Mouse (Mus musculus) mouse trophoblast stem cell (cell line): ENCODE results near the gene Syt17.
"Not testable (repeated sequence)": the region's sequence is repeated elsewhere in the genome, so short reads cannot be mapped to it uniquely, and the experiment has no call there.

Experiments used
- in situ Hi-C, 2 experiments: fragments of 300-500 bp; cut with MseI, MboI; formaldehyde crosslinking; loops; 2 replicates in 1 of 2; 3 replicates in 1 of 2; pipeline ENCODE4 v1.15.1; 2025

The Syt17 gene

GRCm38 (mm10) chr7:118380996-118381395, 67.0 kb downstream of the Syt17 start:
- in situ Hi-C loops: no loop called here

- in situ Hi-C loops: no loop called here
Observed at GRCm38 (mm10) chr7:118380056-118380455, 68.0 kb downstream of the Syt17 start.

GRCm38 (mm10) chr7:118376590-118376989, 71.4 kb downstream of the Syt17 start:
- in situ Hi-C loops: no loop called here

GRCm38 (mm10) chr7:118375341-118375740, 72.7 kb downstream of the Syt17 start:
- in situ Hi-C loops: no loop called here

DNA sequence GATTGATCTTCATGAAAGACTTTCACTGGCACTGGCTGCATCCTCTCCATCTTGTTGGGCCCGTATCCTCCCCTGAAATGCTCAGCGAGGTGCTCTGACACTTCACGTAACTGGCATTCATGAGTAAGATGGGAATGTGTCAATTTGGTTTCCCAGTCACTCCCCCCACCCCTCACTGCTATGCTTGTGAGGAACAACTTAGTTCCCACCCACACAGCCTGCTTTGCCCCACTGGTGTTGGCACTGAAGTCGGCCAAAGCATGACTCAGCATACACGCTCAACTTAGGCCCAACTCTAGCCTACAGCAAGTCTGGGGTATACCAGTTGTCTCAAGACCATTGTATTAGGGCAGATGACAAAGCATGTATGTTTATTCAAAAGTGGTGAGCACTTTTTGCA, 76.7 kb downstream of the Syt17 start:
- in situ Hi-C loops: no loop called here

DNA sequence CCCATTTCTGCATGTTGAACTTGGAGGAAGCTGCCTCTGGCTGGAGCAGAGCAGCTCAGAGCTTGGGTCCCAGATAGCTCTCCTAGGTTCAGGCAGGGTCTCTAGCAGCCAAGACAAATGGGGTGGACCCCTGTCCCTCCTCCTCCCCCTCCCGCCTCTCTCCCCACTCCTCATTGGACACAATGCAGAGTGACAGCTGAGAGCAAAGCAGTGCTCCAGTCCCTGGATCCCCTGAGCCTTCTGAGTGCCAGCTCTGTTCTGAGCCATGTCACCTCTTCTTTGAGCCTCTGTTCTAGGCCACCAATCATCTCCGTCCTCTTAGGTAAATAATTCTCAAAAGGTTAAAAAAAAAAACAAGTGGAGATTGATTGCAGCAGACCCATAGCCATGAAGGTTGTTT, 78.3 kb downstream of the Syt17 start:
- in situ Hi-C loops: no loop called here

DNA sequence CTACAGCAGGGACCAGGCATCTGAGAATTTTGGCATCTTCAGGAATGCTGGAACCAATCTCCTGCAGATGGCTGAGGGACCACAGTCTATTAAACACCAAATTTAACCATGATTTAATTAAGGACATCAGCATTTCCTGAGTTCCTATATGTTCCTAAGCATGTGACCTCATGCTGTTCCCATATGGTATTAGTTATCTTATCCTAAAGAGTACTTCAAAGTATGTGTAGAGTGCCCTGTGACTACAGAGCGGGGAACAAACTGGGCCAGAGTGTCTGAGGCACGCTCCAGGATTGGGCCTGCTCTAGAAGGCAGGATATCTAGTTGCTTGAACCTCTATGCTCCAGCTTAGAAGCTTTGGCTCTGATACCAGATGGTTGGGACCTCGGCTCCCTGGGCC, 82.1 kb downstream of the Syt17 start:
- in situ Hi-C loops: no loop called here

DNA sequence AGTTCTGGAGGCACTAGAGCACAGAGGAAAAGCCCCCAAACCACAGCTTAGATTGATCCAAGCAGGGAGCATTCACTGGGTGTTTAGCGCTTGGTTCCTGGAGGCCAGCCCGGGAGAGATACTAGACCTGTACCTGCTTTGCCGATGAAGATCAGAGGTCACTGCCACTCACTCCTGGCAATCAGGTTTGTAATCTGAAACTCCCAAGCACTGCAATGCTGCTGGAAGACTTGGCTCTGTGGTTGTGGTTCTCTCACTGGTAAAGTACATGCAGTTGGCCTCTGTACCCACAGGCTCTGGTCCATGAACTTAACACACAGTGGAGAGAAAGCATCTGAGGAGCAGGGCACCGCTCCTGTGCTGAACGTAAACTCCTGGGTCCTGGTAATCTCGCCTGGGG, 82.8 kb downstream of the Syt17 start:
- in situ Hi-C loops: no loop called here

GRCm38 (mm10) chr7:118364353-118365007, 83.5 kb downstream of the Syt17 start:
- in situ Hi-C loops: no loop called here

- in situ Hi-C loops: no loop called here
Observed at GRCm38 (mm10) chr7:118363587-118364233, 84.3 kb downstream of the Syt17 start.

GRCm38 (mm10) chr7:118362931-118363330, 85.1 kb downstream of the Syt17 start:
- in situ Hi-C loops: no loop called here

DNA sequence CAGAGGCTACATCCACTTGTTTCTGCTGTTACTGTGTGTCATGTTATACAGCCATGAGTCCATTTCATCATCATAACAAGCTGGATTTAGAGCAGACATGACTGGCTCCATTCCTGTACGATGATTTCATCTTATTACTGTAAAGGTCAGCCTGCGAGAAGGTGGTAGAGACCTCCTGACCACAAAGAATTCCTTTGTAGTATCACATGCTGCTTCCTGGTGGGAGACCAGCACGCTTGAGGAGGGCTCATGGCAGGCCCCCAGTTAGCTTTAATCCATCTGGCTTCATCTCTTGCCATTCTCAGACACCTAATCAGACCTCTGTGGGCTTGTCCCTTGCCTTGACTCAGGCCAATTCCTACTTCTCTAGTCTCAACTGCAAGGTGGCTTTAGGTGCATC, 85.8 kb downstream of the Syt17 start:
- in situ Hi-C loops: no loop called here

- in situ Hi-C loops: no loop called here
Observed at GRCm38 (mm10) chr7:118358977-118359376, 89.0 kb downstream of the Syt17 start.

DNA sequence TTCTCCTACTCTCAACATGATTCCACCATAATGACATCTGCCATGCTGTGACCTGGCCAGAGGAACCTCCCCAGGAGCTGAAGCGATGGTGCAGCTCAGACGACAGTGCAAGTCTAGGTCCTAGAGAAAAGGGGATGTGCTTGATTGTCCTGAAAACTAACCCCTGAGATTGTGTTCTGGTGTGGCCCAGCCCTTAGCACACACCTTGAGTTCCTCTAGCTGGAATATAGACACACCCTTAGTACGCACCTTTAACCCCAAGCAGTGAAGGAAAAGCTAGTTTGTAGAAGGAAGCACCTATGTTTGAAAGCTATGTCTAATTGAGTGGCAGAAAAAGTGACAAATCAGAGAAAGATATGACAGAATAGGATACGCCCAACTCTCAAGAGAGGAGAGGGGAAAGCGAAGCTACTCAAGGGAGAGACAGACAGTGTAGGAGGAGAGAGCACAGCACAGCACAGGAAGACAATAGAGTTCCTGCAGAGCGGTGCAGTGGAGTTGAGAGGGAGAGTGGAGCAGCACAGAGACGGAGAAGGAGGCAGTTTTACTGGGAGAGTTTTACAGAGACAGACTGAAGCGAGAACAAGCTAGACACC, 91.5 kb downstream of the Syt17 start:
- in situ Hi-C loops: not testable (repeated sequence)

GRCm38 (mm10) chr7:118350840-118351239, 97.2 kb downstream of the Syt17 start:
- in situ Hi-C loops: no loop called here

GRCm38 (mm10) chr7:118346943-118347342, 101.1 kb downstream of the Syt17 start:
- in situ Hi-C loops: no loop called here

DNA sequence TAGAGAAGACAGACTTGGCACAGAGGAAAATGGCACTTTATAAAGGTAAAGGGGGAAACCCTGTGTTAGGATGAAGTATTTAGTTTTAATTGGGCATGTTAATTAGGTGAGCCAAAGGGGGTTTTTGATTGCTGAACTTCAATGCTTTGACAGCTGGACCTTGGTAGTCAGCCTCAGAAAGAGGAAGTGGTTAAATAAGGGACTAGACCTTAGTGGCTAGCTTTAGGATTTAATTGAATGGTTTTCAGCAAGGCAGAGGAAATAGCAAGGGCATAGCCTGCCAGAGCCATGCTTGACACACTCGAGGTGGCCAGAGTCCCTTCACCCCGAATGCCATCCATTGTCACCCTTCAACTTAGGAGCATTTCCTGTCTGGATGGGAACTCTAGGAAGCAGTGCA, 101.6 kb downstream of the Syt17 start:
- in situ Hi-C loops: no loop called here

DNA sequence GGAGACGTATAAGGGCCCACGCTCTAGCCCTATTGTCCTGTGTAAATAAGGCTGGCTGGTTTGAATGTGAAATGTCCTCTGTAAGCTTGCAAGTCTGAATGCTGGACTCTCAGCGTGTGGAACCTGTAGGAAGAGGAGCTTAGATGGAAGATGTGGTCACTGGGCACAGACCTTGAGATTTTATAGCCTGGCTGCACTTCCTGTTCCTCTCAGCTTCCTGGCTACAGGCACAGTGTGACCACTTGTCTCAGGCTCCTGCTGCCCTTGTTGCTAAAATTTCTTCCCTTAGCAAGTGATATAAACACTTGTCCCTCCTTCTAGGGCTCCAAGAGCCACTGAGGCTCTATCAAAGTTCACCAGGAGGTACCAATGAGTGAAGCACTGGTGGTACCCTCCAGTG, 102.6 kb downstream of the Syt17 start:
- in situ Hi-C loops: no loop called here

DNA sequence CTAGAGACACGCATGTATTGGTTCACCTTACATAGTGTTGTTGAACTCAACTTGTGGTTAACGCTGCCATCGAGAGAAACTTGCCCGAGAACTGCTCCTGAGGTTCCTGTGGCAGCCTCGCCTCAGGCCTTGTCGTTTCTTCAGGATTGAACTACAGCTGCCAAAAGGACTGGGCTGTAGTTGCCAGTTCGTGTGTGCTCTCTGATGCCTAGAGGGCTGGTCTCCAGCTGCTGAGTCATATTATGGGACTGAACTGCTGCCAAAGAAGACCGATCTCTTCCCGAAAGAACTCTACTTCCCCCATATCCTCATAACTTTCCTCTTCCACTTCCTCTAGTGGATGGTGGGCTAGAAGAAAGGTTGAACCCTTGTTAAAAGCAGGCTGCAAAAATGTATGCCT, 103.3 kb downstream of the Syt17 start:
- in situ Hi-C loops: no loop called here
